Mouse (Mus musculus): ENCODE results near the gene C4b. TPM values are rescaled to one million over a fixed set of nuclear protein-coding genes. Genes with fewer than 3 reads are reported as not detected.
"Not testable (repeated sequence)": the region's sequence is repeated elsewhere in the genome, so short reads cannot be mapped to it uniquely, and the experiment has no call there.

Gene C4b
- polyA plus RNA-seq (2017; shearing (Covaris generic)): under 1 TPM in 1 of 3 experiments, not detected in 2; 0.08 TPM

- no peak for ATAC-seq
These were observed at the start of gene C4b for GRCm38 (mm10) chr17:34743719-34744118. Gene C4b, minus strand, starts transcription at chr17:34743882.

DNA sequence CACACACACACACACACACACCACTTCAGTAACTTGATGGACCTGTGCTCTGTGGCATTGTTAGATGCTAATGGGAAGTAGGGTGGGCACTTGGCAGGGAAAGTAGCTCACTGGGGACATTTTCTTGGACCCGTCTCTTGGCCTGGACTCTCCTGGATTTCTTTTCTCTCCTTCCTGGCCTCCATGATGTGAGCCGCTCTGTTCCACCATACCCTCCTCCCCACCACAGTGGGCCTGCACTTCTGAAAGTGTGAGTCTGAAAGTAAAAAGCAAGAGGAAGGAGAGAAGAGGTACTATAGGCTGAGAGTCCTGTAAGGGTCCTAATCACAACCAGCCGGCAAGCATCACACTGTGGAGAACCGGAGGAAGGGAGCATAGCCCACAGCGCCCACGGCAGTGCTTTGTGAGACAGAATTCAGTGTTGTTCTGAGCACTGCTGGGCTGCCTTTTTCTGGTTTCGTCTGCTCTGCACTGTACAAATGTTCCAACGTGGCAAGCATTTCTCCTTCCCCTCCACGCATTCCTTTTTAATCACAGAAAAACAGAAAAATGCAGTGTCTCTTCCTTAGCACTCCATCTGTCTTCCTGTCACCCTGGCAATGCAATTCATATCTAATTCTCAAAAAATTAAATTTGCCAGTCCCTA lies 34.1 kb upstream of the C4b start:
- no peak for ATAC-seq

- ATAC-seq: no peak
These were observed 17.8 kb upstream of the C4b start for GRCm38 (mm10) chr17:34761471-34761870.

- no peak for ATAC-seq
These were observed 2.8 kb upstream of the C4b start for GRCm38 (mm10) chr17:34746531-34746930.

- not testable (repeated sequence) for ATAC-seq
These were observed 1.5 kb upstream of the C4b start for GRCm38 (mm10) chr17:34745166-34745565.

- ATAC-seq: not testable (repeated sequence)
These were observed 929 bp upstream of the C4b start for GRCm38 (mm10) chr17:34744611-34745010.

DNA sequence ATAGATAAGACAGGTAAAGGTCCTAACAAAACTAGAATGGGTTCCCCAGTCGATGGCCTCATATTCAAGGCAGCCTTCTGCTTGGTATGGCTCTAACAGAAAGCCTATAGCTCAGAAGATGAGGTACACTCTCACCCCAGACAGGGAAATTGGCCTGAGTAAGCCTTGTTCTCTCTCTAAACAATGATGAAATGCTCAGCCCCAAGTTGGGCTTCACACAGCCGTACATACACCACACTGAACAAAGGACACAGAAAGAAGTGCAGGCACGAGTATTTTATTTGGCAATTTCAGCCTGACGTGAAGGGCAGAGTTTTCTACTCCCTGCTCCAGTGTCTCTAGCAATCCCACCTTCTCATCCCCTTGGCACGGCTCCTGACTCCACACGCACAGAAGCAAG lies 524 bp upstream of the C4b start:
- no peak for ATAC-seq

DNA sequence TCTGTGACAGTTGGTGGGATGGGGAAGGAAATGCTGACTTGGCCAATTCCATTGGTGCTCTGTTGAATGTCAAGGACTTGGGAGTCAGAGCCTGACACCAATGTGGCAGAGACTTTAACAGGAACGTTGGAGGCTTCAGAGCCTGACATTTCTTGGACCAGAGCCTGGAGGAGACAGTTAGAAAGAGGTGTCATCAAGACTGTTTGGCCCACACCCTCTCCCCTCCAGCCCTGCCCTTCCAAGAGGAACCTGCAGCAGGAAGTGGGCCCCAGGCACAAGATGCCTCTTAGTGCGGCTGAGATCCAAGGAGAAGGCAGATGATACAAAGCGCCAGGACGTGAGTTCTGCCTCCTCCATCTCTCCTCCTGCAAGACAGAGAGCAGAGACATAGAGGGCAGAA lies 3.4 kb downstream of the C4b start:
- no peak for ATAC-seq

GRCm38 (mm10) chr17:34739708-34740107 lies 4.0 kb downstream of the C4b start:
- not testable (repeated sequence) for ATAC-seq

GRCm38 (mm10) chr17:34737466-34737865 lies 6.2 kb downstream of the C4b start:
- ATAC-seq: not testable (repeated sequence)

- ATAC-seq: not testable (repeated sequence)
These were observed 13.7 kb downstream of the C4b start for GRCm38 (mm10) chr17:34729779-34730553.

DNA sequence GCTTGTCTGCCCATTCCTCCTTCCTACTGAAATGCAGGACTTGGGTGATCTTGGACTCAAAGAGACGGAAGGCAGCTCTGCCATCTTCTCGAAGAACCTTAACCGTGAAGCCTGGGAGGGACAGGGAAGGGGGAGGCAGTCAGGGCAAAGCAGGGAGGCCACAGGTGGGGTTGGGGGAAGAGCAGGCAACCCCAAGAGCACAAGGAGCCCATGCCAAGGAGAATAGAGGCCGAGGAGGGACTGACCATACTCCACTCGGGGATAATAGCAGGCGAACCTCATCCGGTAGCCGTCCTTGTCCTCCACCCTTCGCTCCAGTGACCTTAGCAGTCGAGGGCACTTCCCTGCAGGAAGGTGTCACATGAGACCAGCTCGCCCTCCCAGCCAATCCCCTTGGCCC lies 14.5 kb downstream of the C4b start:
- ATAC-seq: not testable (repeated sequence)

- no peak for ATAC-seq
These were observed 15.8 kb downstream of the C4b start for GRCm38 (mm10) chr17:34727887-34728286.

DNA sequence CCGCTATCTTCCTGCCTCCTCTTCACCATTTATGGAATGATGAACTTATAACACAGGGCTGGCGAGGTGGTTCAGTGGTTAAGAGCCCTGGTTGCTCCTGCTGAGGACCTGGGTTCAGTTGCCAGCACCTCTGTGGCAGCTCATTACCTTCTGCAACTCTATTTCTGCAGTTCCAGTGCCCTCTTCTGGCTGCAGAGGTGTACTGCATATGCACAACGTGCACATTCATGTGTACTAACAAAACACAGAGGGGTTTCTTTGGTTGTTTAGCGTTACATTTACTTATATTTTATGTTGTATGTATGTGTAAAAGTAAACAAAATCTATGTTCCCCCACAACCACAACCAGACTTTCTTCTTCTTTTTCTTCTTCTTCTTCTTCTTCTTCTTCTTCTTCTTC lies 20.6 kb downstream of the C4b start:
- ATAC-seq: no peak

DNA sequence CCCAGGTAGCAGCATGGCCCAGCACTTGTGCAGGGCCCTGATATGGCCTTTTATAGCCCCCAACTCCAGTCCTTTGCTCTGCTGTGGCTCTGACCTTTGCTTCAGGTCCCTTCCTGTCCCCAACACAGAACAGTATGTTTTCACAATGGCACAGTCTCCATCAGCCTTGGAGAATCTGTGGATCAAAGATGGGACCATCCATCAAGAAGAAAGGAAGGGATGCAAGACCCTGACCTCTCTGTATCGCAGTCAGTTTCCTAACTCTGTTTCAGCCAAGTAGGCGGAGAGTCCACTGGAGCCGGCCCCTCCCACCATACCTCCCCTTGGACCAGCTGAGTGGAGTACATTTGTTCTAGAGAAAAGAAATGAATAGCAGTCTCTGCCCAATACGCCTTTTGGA lies 21.4 kb downstream of the C4b start:
- ATAC-seq: not testable (repeated sequence)

DNA sequence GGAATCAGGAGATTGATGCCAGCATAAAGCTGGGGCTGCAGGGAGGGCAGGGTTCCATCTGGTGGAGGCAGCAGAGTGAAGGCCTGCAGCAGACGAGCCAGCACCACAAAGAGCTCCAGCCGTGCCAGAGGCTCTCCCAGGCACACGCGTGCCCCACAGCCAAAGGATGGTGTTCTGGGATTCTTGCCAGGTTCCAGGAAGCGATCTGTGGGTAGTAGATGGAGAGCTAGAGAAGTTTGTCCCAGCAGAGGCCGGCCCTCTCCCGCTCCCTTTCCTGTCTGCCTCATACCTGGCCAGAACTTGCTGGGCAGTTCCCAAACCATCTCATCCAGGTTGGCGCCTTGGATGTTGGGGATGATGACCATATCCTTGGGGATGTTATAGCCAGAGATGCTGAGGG lies 23.8 kb downstream of the C4b start:
- ATAC-seq: not testable (repeated sequence)

GRCm38 (mm10) chr17:34717401-34717800 lies 26.3 kb downstream of the C4b start:
- no peak for ATAC-seq

DNA sequence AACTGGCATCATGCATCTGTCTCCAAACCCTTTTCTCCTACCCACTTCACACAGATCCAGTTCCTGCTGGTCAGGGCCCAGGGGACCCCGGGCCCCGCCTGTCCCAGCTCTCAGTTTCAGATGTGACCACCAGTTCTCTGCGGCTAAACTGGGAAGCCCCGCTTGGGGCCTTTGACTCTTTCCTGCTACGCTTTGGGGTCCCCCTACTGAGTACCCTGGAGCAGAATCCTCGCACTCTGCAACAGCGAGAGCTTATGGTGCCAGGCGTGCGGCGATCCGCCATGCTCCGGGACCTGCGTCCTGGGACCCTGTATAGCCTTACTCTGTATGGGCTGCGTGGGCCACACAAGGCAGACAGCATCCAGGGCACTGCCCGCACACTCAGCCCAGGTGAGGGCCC lies 27.4 kb downstream of the C4b start:
- no peak for ATAC-seq

DNA sequence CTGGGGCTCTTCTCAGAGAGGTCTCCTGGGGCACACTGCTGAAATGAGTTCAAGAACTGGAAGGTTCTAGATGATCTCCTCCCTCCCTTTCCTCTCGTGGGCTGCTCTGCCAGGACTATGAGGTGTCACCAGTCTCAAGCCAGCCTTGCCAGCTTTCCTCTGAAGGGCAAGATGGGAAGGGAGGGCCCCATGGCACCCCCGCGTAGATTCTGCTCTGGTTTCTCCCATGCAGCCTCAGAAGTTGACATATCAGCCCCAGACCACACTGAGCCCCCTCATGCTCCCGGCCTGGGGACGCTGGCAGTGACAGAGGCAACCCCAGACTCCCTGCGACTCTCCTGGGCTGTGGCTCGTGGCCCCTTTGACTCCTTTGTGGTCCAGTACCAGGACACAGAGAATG lies 28.2 kb downstream of the C4b start:
- not testable (repeated sequence) for ATAC-seq

GRCm38 (mm10) chr17:34714908-34715445 lies 28.7 kb downstream of the C4b start:
- ATAC-seq: not testable (repeated sequence)

DNA sequence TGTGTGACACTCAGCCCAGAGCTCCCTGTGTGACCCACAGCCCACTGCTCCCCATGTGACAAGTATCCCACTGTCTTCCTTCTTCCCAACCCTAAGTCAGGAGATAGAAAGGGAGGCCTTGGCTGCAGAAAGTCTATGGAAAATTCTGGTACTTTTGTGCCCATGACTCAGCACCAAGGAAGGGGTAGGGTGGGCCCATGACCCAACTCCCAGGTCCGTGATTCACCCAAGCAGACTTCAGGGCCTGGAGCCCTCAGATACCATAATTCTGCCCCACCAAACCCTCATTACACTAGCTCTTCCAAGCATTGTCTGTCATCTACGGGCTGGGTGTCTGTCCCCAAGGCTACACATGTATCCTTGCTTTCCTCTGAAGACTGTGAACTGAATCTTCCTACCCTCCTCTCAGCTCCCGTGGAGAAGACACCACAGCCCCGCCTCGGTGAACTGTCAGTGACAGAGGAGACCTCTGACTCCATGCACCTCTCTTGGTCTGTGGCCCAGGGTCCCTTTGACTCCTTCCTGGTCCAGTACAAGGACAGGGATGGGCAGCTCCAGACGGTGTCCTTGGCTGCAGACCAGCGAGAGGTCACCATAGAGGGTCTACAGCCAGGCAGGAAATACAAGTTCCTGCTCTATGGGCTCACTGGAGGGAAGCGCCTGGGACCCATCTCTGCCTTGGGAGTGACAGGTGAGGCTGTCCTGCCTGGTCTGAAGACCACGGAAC lies 29.3 kb downstream of the C4b start:
- ATAC-seq: not testable (repeated sequence)

DNA sequence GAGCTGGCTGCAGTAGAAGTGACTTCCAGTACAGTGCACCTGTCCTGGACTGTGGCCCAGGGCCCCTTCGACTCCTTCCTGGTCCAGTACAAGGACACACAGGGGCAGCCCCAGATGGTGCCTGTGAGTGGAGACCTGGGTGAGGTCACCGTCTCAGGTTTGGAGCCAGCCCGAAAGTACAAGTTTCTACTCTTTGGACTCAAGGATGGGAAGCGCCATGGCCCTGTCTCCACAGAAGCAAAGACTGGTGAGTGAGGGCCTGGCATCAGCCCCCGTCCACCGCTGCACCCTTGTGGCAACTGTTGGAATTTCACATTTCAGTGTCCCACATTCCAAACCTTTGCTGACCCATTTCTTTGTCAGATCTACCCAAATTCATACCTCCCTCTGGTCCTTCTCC lies 30.7 kb downstream of the C4b start:
- no peak for ATAC-seq

DNA sequence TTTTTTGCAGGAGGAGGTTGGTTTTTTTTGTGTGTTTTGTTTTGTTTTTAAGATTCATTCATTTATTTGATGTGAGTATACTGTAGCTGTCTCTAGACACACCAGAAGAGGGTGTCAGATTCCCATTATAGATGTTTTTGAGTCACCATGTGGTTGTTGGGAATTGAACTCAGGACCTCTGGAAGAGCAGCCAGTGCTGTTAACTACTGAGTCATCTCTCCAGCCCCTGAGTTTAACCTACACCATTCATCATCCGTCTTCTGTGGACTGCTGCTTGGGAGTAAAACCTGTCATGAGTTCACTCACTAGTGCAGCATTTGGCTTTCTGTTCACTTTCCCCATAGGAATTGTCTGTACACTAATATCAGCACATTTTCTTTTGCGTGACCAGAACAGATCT lies 37.2 kb downstream of the C4b start:
- ATAC-seq: not testable (repeated sequence)
